1 mouse cellular context compared by ENCODE assay signal in genomic region chr15:103259989-103260388, GRCm38 (mm10).
A peak's percentile ranks its signal among the peaks of the same experiment; 100 is the strongest.
TF ChIP-seq lines count a peak whose summit lies in the region.

No protein-coding gene starts in this region.

TF ChIP-seq in MEL, 35 proteins besides CTCF, POLR2A, EP300 and RAD21:
- no peak for TF ChIP-seq E2F4 (IDR thresholded peaks at IDR 0.05; ENCODE audit: borderline replicate concordance, low read depth, low read length)
- peak; percentile 56 for TF ChIP-seq ETS1 (IDR thresholded peaks at IDR 0.05; ENCODE audit: low read depth, low read length)
- TF ChIP-seq MAZ (IDR thresholded peaks at IDR 0.05; ENCODE audit: low read depth, low read length): peak; percentile 51; the same call in 1 of the 2 replicates
- TF ChIP-seq TCF12 (IDR thresholded peaks at IDR 0.05; ENCODE audit: low read depth, low read length): peak; percentile 20; the same call in 1 of the 2 replicates
- no peak for TF ChIP-seq NRF1 (IDR thresholded peaks at IDR 0.05; ENCODE audit: insufficient read depth, low read depth, low read length, poor library complexity, severe bottlenecking)
- 0 out of 2 replicates have a peak, but pooled peaks have one; percentile 38 for TF ChIP-seq ZMIZ1 (IDR thresholded peaks at IDR 0.05; ENCODE audit: low read depth, low read length)
- TF ChIP-seq SIN3A (IDR thresholded peaks at IDR 0.05; ENCODE audit: low read length): 0 out of 2 replicates have a peak, but pooled peaks have one; percentile 16
- peak; percentile 54; the same call in 1 of the 2 replicates for TF ChIP-seq TBP (IDR thresholded peaks at IDR 0.05; ENCODE audit: low read depth, low read length)
